Mouse (Mus musculus) induced T-regulatory cell, adult 2 months (primary cell): Measurements from ENCODE around the gene Fam83c.
"Not testable (repeated sequence)": the region's sequence is repeated elsewhere in the genome, so short reads cannot be mapped to it uniquely, and the experiment has no call there.

Experiments
- DNase-seq: peaks from one replicate; pipeline ENCODE4 v3.0.0-alpha.2; 2012; ENCODE audit warnings: low read depth

Gene Fam83c

DNA sequence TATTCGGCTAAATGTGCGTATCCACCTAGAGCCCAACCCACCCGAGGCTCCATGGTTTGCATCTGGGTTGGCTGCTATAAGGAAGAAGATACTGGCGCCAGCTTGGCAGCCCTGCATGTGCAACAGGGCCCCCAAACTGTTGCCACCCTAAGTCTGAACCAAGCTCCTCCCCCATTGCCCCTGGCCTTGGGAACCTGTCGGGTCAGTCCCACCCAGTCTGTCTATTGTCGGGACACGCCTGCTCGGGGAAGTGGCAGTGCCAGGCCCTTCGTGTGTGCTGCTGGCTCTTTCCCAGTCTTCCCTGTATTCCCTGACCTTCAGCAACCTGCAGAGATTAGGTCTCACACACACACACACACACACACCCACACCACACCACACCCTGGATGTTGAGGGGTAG, at the start of gene Fam83c:
Gene Fam83c, minus strand, starts transcription at position 123 of the 400 bp plus-strand sequence.
- DNase-seq = no peak

GRCm38 (mm10) chr2:155882087-155882486, 47.4 kb upstream of the Fam83c start:
- DNase-seq = no peak

GRCm38 (mm10) chr2:155878964-155879876, 44.6 kb upstream of the Fam83c start:
- no peak for DNase-seq

- no peak for DNase-seq
Measured at GRCm38 (mm10) chr2:155873636-155874035, 39.0 kb upstream of the Fam83c start.

- DNase-seq = no peak
Measured at GRCm38 (mm10) chr2:155872930-155873507, 38.4 kb upstream of the Fam83c start.

- DNase-seq = no peak
Measured at GRCm38 (mm10) chr2:155872486-155872885, 37.8 kb upstream of the Fam83c start.

DNA sequence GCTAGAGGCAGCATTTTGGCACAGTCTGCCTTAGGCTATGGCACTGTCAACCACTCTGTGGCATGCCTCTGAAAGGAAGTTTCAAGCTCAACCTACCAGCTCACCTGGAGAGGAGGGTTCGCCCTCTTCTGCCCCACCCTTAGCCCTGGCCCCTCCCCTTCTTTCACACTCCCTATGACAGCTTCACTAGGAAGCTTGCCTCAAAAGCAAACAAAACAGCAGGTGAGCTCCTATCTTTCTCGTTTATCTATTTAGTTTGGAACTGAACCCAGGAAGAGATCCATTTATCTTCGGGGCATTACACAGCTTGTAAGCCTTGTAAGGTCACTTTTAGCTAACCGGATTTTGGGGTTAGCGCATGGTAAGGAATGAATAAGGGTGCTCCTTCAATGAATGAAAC, 35.1 kb upstream of the Fam83c start:
- no peak for DNase-seq

DNA sequence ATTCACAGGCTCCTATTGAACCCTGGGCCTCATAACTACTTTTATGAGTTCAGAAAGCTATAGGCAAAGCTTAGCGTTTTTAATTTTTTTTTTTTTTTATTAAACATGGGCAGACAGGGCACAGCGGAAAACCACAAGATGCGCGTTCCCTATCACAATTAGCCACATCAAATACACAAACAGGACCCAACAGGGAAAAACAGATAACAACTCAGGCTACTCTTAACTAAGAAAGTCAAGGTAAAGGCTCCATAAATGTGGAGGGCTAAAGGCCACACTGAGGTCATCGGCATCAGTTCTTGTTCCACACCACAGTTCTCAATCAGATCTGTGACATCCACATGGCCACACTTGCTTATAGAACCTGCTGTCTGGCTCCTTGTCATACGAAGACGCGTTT, 33.7 kb upstream of the Fam83c start:
- DNase-seq = no peak

DNA sequence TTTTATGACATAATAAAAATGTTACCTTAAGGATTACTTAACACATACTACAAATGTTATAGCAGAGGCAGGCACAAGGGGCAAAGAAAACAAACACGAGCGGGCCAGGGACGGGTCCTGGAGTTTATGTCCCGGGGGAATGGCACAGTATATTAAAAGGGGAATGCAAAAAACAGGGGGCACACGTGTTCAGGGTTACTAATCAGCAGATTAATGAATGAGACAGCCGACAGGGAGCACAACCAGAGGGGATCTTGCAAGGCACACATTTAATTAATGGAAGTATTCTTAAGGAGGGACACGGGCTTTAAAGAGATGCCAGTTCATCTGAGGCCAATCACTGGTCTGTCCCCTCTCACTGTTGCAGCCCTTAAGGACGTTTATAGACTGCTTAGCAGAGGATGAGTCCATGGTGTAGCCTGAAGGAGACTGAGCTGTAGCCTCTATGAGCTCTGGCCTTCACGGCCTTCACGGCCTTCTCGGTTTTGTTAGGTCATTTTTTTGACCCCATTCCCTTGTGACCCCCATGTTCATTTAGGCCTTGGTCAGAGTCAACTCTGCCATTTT, 28.7 kb upstream of the Fam83c start:
- DNase-seq = no peak

DNA sequence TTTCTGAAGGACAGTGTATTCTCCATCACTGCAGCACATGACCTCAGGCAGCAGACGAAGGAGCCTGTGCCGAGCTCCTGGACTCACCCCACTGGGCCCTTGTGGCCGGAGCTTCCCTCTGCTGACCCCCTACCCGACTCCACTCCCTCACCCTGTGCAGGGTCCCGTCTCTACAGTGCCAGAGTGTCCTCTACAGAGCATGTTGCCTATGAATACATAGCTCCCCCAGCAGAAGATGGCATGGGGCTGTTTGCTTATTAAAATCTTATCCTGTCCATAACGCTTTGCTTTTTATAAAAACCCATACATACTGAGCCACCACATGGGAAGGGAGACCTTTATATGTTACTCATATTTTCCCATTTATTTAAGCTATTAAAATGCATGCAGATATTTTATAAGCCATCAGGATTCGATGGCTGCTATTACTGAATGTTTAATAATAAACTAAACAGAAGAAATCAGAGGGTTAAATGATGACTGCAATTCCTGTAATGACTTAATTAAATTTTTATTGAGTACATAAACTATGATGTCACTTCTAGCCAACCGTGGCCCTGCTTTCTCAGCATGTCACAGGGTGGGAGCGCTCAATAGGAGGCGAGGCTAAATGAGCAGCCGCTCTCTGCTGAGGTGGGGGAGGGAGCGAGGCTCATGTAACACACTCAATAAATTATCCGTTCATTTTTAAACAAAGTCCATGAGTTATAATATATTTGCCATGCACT, 28.1 kb upstream of the Fam83c start:
- no peak for DNase-seq

- no peak for DNase-seq
Measured at GRCm38 (mm10) chr2:155861581-155861980, 26.9 kb upstream of the Fam83c start.

- DNase-seq = no peak
Measured at GRCm38 (mm10) chr2:155860102-155860501, 25.4 kb upstream of the Fam83c start.

GRCm38 (mm10) chr2:155852536-155852935, 17.9 kb upstream of the Fam83c start:
- no peak for DNase-seq

DNA sequence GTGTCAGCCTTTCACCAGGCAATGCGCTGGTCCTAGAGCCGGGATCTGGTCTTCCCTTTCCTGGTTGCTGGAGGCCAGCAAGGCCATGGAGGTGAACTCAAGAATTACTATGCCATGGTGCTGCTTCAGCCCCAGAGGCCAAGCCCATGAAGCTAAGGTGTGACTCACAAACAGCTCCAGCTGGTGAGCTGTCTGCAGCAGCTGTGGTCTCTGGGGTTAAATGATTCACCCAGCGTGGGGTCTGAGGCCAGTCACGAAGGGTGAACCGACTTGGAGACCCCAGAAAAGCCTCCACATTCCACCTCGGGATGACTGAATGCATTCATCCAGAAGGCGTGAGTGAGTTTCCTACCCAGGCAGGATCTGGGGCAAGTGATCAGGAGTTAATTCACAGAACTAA, 15.5 kb upstream of the Fam83c start:
- no peak for DNase-seq

DNA sequence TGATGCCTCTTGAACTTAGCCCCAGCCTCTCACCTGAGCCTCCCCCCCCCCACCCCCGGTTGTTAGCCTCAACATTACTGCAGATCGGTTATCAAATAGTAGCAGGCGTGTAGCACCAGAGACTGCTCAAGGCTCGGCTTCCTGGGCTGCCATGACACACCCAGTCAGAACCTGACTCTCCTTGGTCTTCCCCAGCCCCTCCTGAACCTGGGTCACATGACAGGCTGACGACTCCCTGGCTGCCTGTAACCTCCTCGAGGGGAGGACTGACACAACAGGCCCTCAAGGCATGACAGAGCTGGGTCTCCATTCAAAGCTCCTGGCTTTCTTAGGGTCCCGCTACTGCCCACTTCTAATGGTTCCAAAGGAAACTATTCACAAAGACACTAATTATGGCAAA, 14.8 kb upstream of the Fam83c start:
- no peak for DNase-seq

GRCm38 (mm10) chr2:155848291-155848690, 13.6 kb upstream of the Fam83c start:
- DNase-seq = peak; percentile 86

DNA sequence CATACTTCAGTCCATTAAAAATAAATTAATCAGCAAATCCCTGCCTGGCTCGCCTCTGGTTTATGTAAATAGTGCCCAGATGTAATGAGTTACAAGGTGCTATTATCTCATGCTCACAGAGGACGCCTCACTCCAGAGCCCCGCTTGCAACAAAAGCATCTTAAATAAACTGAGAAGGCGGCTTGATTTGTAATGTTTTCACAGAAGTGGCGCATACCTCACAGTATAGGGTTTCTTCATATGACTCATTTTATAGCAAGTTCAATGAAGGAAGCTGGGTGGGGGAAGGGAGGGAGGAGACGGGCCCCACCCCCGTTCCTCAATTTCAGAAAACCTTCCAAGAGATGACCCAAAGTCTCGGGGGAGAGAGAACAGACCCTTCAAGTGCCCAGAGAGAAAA, 12.3 kb upstream of the Fam83c start:
- no peak for DNase-seq

GRCm38 (mm10) chr2:155838961-155839360, 4.3 kb upstream of the Fam83c start:
- DNase-seq = no peak

GRCm38 (mm10) chr2:155837961-155838360, 3.3 kb upstream of the Fam83c start:
- no peak for DNase-seq

- DNase-seq = not testable (repeated sequence)
Measured at GRCm38 (mm10) chr2:155832087-155832486, 2.6 kb downstream of the Fam83c start.

DNA sequence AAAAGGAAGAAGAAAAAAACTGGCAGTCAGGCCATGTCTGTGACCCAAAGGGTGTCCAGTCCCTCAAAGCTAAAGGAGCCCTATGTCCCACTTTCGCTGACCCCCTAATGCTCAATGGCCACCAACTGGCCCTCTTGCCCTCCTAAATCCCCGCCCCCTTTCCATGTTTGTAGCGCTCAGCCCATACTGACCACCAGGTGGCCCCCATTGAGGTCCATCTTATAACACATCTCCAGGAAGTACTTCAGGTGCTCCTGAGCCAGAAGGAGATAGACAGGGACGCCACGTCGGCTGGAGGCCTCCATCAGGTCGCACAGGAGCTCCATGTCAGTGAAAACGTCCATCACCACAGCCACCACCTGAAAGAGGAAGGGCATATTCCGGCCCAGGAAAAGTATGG, 3.4 kb downstream of the Fam83c start:
- DNase-seq = no peak

DNA sequence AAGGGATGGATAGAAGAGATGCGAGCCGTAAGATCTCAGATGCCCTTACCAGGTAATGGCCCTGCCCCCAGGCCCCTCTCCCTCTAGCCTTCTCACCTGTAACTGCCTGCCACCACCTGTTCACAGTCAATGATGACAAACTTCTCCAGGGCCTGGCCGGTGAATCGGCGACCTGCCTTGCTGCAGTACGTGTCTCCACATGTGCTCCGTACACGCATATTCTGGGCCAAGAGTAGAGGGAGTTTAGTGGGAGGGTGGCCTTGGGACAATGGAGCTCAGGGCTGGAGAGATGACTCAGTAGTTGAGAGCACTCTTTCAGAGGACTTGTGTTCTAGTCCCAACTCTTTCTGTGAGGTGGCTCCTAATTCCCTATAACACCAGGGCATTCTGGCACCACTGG, 3.8 kb downstream of the Fam83c start:
- no peak for DNase-seq
